Mouse (Mus musculus) MEL (cell line): Measurements from ENCODE around the gene Clip4. TPM values are rescaled to one million over a fixed set of nuclear protein-coding genes. Genes with fewer than 3 reads are reported as not detected.

ENCODE experiments used
- DNase-seq: peaks from one replicate; pipeline ENCODE4 v3.0.0; 2011; ENCODE audit warnings: low read depth, low spot score
- H3K27ac ChIP-seq: 2 replicates; pipeline ENCODE4 v1.5.1; 2012; ENCODE audit warnings: low read depth, mild to moderate bottlenecking, control low read depth, low read length, moderate library complexity; ENCODE audit not compliant: control insufficient read depth
- H3K27me3 ChIP-seq, 2 experiments: fragments of 150-350 bp in 1 of 2; sonication (generic) in 1 of 2; 2 replicates each; pipeline ENCODE4 v1.6.1; 2012; ENCODE audit warnings: low read length in 2 of 2, mild to moderate bottlenecking in 2 of 2, improper control_type of control experiment in 1 of 2, moderate library complexity in 1 of 2; ENCODE audit not compliant: insufficient read depth in 2 of 2, control insufficient read depth in 1 of 2
- H3K36me3 ChIP-seq, 2 experiments: 2 replicates each; pipeline ENCODE4 v1.6.1; 2012 to 2014; ENCODE audit warnings: low read length in 2 of 2, improper control_type of control experiment in 1 of 2, inconsistent platforms in 1 of 2, mild to moderate bottlenecking in 1 of 2; ENCODE audit not compliant: insufficient read depth in 2 of 2, control insufficient read depth in 1 of 2
- H3K4me1 ChIP-seq, 2 experiments: fragments of 150-350 bp in 1 of 2; sonication (generic) in 1 of 2; 2 replicates each; pipeline ENCODE4 v1.6.1; 2012; ENCODE audit warnings: low read length in 2 of 2, improper control_type of control experiment in 1 of 2, mild to moderate bottlenecking in 1 of 2; ENCODE audit not compliant: insufficient read depth in 2 of 2, control insufficient read depth in 1 of 2
- H3K4me3 ChIP-seq, 2 experiments: fragments of 150-350 bp in 1 of 2; sonication (generic) in 1 of 2; 2 replicates each; pipeline ENCODE4 v1.5.1; 2012; ENCODE audit warnings: low read depth in 2 of 2, low read length in 2 of 2, mild to moderate bottlenecking in 2 of 2, moderate library complexity in 2 of 2, control low read depth in 1 of 2, improper control_type of control experiment in 1 of 2; ENCODE audit not compliant: control insufficient read depth in 1 of 2, insufficient read depth in 1 of 2
- H3K79me2 ChIP-seq: 2 replicates; pipeline ENCODE4 v1.6.1; 2012; ENCODE audit warnings: mild to moderate bottlenecking, low read length, moderate library complexity; ENCODE audit not compliant: control insufficient read depth, poor library complexity, insufficient read depth
- H3K9ac ChIP-seq: 2 replicates; pipeline ENCODE4 v1.6.1; 2012; ENCODE audit warnings: low read depth, mild to moderate bottlenecking, control low read depth, low read length, moderate library complexity; ENCODE audit not compliant: control insufficient read depth, poor library complexity, severe bottlenecking
- H3K9me3 ChIP-seq: fragments of 150-350 bp; sonication (generic); replicated peaks from 2 replicates; pipeline ENCODE4 v1.6.1; 2012; ENCODE audit warnings: mild to moderate bottlenecking, low read length, improper control_type of control experiment, moderate library complexity; ENCODE audit not compliant: insufficient read depth
- CHD1 ChIP-seq: IDR thresholded peaks from 2 replicates; pipeline ENCODE4 v1.6.1; 2012; ENCODE audit warnings: low read depth, mild to moderate bottlenecking, inconsistent platforms, low read length, improper control_type of control experiment
- E2F4 ChIP-seq: IDR thresholded peaks from 2 replicates; pipeline ENCODE4 v1.6.1; 2011; ENCODE audit warnings: low read depth, low read length, improper control_type of control experiment, borderline replicate concordance
- ELF1 ChIP-seq: IDR thresholded peaks from 2 replicates; pipeline ENCODE4 v1.6.1; 2014; ENCODE audit warnings: low read depth, mild to moderate bottlenecking, inconsistent platforms, low read length, improper control_type of control experiment, moderate library complexity
- EP300 ChIP-seq, 2 experiments: IDR thresholded peaks; 2 replicates each; pipeline ENCODE4 v1.6.1; 2011; ENCODE audit warnings: improper control_type of control experiment in 2 of 2, low read length in 2 of 2, low read depth in 1 of 2, mild to moderate bottlenecking in 1 of 2
- ETS1 ChIP-seq: IDR thresholded peaks from 2 replicates; pipeline ENCODE4 v1.6.1; 2012; ENCODE audit warnings: low read depth, mild to moderate bottlenecking, inconsistent platforms, low read length, improper control_type of control experiment, moderate library complexity
- GATA1 ChIP-seq: IDR thresholded peaks from 2 replicates; pipeline ENCODE4 v1.6.1; 2011; ENCODE audit warnings: low read depth, low read length, improper control_type of control experiment
- JUND ChIP-seq: IDR thresholded peaks from 2 replicates; pipeline ENCODE4 v1.6.1; 2011; ENCODE audit warnings: low read depth, mild to moderate bottlenecking, improper control_type of control experiment, low read length
- MXI1 ChIP-seq: IDR thresholded peaks from 2 replicates; pipeline ENCODE4 v1.6.1; 2011; ENCODE audit warnings: mild to moderate bottlenecking, low read depth, low read length, improper control_type of control experiment
- RCOR1 ChIP-seq: IDR thresholded peaks from 2 replicates; pipeline ENCODE4 v1.6.1; 2012; ENCODE audit warnings: low read depth, mild to moderate bottlenecking, inconsistent platforms, low read length, improper control_type of control experiment
- SIN3A ChIP-seq: IDR thresholded peaks from 2 replicates; pipeline ENCODE4 v1.6.1; 2012; ENCODE audit warnings: low read length, improper control_type of control experiment, inconsistent platforms
- TAL1 ChIP-seq: IDR thresholded peaks from 2 replicates; pipeline ENCODE4 v1.6.1; 2012; ENCODE audit warnings: mild to moderate bottlenecking, inconsistent platforms, low read length, moderate library complexity, mixed read lengths
- TCF12 ChIP-seq: IDR thresholded peaks from 2 replicates; pipeline ENCODE4 v1.6.1; 2014; ENCODE audit warnings: low read depth, mild to moderate bottlenecking, inconsistent platforms, low read length, improper control_type of control experiment, moderate library complexity
- UBTF ChIP-seq: IDR thresholded peaks from 2 replicates; pipeline ENCODE4 v1.6.1; 2012; ENCODE audit warnings: low read depth, mild to moderate bottlenecking, inconsistent platforms, low read length, improper control_type of control experiment, moderate library complexity, borderline replicate concordance; ENCODE audit not compliant: insufficient read depth
- USF1 ChIP-seq: IDR thresholded peaks from 2 replicates; pipeline ENCODE4 v1.6.1; 2014; ENCODE audit warnings: low read depth, mild to moderate bottlenecking, inconsistent platforms, low read length, improper control_type of control experiment, moderate library complexity
- USF2 ChIP-seq, 2 experiments: IDR thresholded peaks; 2 replicates each; pipeline ENCODE4 v1.6.1; 2011 to 2012; ENCODE audit warnings: improper control_type of control experiment in 2 of 2, low read length in 2 of 2, borderline replicate concordance in 1 of 2, inconsistent platforms in 1 of 2, low read depth in 1 of 2, mild to moderate bottlenecking in 1 of 2; ENCODE audit not compliant: insufficient read depth in 1 of 2
- ZC3H11A ChIP-seq: IDR thresholded peaks from 2 replicates; pipeline ENCODE4 v1.6.1; 2012; ENCODE audit warnings: low read depth, mild to moderate bottlenecking, inconsistent platforms, low read length, improper control_type of control experiment
- ZNF384 ChIP-seq: IDR thresholded peaks from 2 replicates; pipeline ENCODE4 v1.6.1; 2012; ENCODE audit warnings: low read depth, mild to moderate bottlenecking, inconsistent platforms, low read length, improper control_type of control experiment
- polyA plus RNA-seq, 2 experiments: library from polyadenylated mRNA; stranded (reverse) in 1 of 2; unstranded in 1 of 2; fragments of >175 nt in 1 of 2; fragments of >200 nt in 1 of 2; gene quantifications; 2 replicates each; pipeline versions ENCODE4 v1.2.1 to v1.2.4; 2012; ENCODE audit warnings: low replicate concordance in 2 of 2, low read depth in 1 of 2; ENCODE audit not compliant: insufficient read length in 2 of 2, insufficient read depth in 1 of 2, missing spikeins in 1 of 2
- total RNA-seq: library from RNA; depleted of rRNA; stranded (reverse); fragments of 300-350 nt; gene quantifications from 2 replicates; pipeline ENCODE4 v1.2.3, GENCODE M21; 2012

The Clip4 gene
- total and polyA plus RNA-seq, 3 experiments = not detected

DNA sequence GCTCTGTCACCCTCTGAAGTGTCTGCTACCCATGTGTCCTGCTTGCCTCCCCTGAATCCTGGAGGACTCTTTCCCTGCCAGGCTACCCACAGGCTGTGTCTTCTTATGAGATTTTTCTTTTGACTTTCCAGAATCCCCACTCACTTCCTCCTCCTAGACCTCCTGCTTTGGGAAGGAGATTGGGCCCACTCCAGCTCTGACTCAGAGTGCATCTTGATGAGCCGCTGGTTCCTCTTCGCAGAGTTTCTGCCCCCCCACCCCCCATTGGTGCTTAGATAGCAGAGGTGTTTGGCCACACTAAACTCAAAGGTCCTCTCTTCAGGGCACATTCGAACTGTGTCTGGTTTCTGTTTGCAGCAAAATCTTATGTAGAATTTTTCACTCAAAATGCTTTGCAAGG is 58.3 kb downstream of the Clip4 start:
- Histone ChIP-seq H3K4me1 (no peaks in the 10 kb centered on the region), H3K27ac (no peak overlapping the region), H3K9ac (no peak overlapping the region), H3K79me2 (no peaks in the 10 kb centered on the region), H3K4me3 (no peak overlapping the region), H3K27me3 (no peaks in the 10 kb centered on the region), H3K36me3 (no peaks in the 10 kb centered on the region), H3K9me3 (no peaks in the 10 kb centered on the region)
- DNase-seq = no peak
- TF ChIP-seq UBTF (no peak), TAL1 (no peak), GATA1 (no peak), MXI1 (no peak), USF2 (IDR thresholded peaks at IDR 0.05; ENCODE audit: borderline replicate concordance in 1 of 2, insufficient read depth in 1 of 2, low read depth in 1 of 2, low read length in 2 of 2) (no peak), ETS1 (no peak), SIN3A (no peak), E2F4 (no peak), EP300 (IDR thresholded peaks at IDR 0.05; ENCODE audit: low read depth in 1 of 2, low read length in 2 of 2) (no peak), ZNF384 (no peak), JUND (no peak)

DNA sequence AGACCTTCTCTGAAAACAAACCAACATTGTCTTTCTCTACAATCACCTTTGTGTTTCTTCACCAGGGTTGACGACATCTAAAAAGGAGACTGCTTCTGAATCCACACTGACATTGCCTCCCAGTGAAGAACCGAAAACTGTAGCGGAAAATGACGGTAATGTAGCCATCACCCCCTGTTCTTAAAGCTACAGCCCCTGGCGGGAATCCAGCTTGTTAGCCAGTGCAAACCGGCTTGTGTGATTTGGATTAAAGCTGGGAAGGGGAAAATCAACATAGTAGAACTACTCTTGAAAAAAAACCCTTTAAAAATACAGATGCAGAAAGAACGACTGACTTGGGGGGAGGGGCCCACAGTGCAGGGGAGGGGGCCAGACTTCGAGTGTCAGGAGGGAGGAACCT is 59.4 kb downstream of the Clip4 start:
- Histone ChIP-seq H3K4me1 (no peaks in the 10 kb centered on the region), H3K4me3 (no peak overlapping the region), H3K27ac (no peak overlapping the region), H3K27me3 (no peaks in the 10 kb centered on the region), H3K9ac (no peak overlapping the region), H3K9me3 (no peaks in the 10 kb centered on the region), H3K79me2 (no peaks in the 10 kb centered on the region), H3K36me3 (no peaks in the 10 kb centered on the region)
- DNase-seq = no peak
- TF ChIP-seq ZC3H11A = no peak
- no peak for TF ChIP-seq RCOR1
- no peak for TF ChIP-seq MXI1
- no peak for TF ChIP-seq E2F4
- no peak for TF ChIP-seq USF1
- no peak for TF ChIP-seq TCF12
- TF ChIP-seq ELF1 = no peak
- no peak for TF ChIP-seq ETS1
- TF ChIP-seq CHD1 = no peak
